Mouse (Mus musculus) olfactory bulb, adult 2 months (tissue): ENCODE results near the gene Dag1.

Experiments
- CTCF ChIP-seq: fragments of 200-500 bp; IDR thresholded peaks from 2 replicates; pipeline ENCODE4 v1.5.1; 2012; ENCODE audit warnings: low read depth, mild to moderate bottlenecking, low read length, moderate library complexity; ENCODE audit not compliant: insufficient read depth
- POLR2A ChIP-seq: fragments of 200-500 bp; IDR thresholded peaks from 2 replicates; pipeline ENCODE4 v1.6.1; 2012; ENCODE audit warnings: mild to moderate bottlenecking, low read depth, low read length, moderate library complexity; ENCODE audit not compliant: insufficient read depth

DNA sequence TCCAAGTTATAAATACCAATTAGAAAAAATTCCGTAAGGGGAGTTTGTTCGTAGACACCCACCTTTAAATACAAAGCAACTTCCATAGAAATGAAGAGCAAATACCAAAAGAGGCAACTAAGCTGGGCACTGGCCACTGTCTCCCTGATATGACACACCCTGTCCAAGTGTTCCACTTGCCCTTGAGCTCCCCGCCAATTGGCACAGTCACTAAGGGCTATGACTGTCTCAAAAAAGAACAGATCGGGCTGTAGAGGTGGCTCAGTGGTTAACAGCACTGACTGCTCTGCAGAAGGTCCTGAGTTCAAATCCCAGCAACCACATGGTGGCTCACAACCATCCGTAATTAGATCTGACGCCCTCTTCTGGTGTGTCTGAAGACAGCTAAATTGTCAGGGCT lies 11.9 kb downstream of the Dag1 start:
- no peak for TF ChIP-seq CTCF
- no peak for TF ChIP-seq POLR2A
